Mouse (Mus musculus) heart, adult 2 months (tissue): ENCODE measurements at regions not wholly inside any gene's neighbourhood (a gene's known extent, or its start where the extent isn't known, plus 50 kb on each side); places are given as distances from the start of the nearest gene placed in this dataset.

Experiments
- CTCF ChIP-seq: fragments of 200-600 bp; IDR thresholded peaks from 2 replicates; pipeline ENCODE4 v1.8.1; 2022; ENCODE audit warnings: antibody characterized with exemption, mild to moderate bottlenecking, moderate library complexity
- EP300 ChIP-seq: fragments of 200-500 bp; IDR thresholded peaks from 2 replicates; pipeline ENCODE4 v1.6.1; 2011; ENCODE audit warnings: low read depth, low read length, control low read depth; ENCODE audit not compliant: insufficient read depth
- POLR2A ChIP-seq: fragments of 200-500 bp; IDR thresholded peaks from 2 replicates; pipeline ENCODE4 v1.6.1; 2011; ENCODE audit warnings: mild to moderate bottlenecking, low read depth, low read length, control low read depth; ENCODE audit not compliant: insufficient read depth

DNA sequence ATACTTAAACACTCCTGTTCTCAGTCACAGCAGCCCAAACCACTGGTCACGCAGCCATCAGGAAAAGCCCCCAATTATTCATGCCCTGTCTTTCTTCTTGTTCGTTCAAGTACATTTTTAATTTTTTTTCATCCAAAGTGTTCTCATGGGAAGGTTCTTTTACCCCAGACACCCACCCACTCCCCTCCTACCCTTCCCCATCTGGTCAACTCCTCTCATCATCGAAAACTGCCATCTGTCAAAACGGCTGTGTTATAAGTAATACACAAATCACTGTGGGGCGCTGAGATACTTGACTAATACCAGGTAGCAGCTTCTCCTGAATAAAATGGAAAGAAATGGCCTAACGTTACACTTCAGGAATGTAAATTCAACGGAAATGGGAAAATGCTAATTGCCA, 573.1 kb upstream of the Gm10131 start:
- TF ChIP-seq CTCF (no peak), EP300 (no peak), POLR2A (no peak)
